Mouse (Mus musculus): ENCODE results near the gene 4930579F01Rik. TPM values are rescaled to one million over a fixed set of nuclear protein-coding genes. Genes with fewer than 3 reads are reported as not detected.

4930579F01Rik gene
- total RNA-seq, 2 experiments from 2014 or later: not detected

GRCm38 (mm10) chr3:138221116-138221515 is 27.5 kb upstream of the 4930579F01Rik start:
- ATAC-seq (replicated peaks; ENCODE audit: low FRiP score, low TSS enrichment, poor library complexity, severe bottlenecking): no peak

- ATAC-seq (replicated peaks; ENCODE audit: low FRiP score, low TSS enrichment, poor library complexity, severe bottlenecking): no peak
Observed at GRCm38 (mm10) chr3:138217631-138218264, 24.1 kb upstream of the 4930579F01Rik start, which contains the start of gene Adh7. Gene Adh7, plus strand, starts transcription at chr3:138217760.

GRCm38 (mm10) chr3:138216091-138216490 is 22.5 kb upstream of the 4930579F01Rik start:
- no peak for ATAC-seq (replicated peaks; ENCODE audit: low FRiP score, low TSS enrichment, poor library complexity, severe bottlenecking)

GRCm38 (mm10) chr3:138215395-138215989 is 21.9 kb upstream of the 4930579F01Rik start:
- no peak for ATAC-seq (replicated peaks; ENCODE audit: low FRiP score, low TSS enrichment, poor library complexity, severe bottlenecking)

GRCm38 (mm10) chr3:138212431-138212951 is 18.9 kb upstream of the 4930579F01Rik start:
- no peak for ATAC-seq (replicated peaks; ENCODE audit: low FRiP score, low TSS enrichment, poor library complexity, severe bottlenecking)

GRCm38 (mm10) chr3:138210432-138211075 is 16.9 kb upstream of the 4930579F01Rik start:
- ATAC-seq (replicated peaks; ENCODE audit: low FRiP score, low TSS enrichment, poor library complexity, severe bottlenecking): no peak

- no peak for ATAC-seq (replicated peaks; ENCODE audit: low FRiP score, low TSS enrichment, poor library complexity, severe bottlenecking)
Observed at GRCm38 (mm10) chr3:138208821-138209220, 15.2 kb upstream of the 4930579F01Rik start.

GRCm38 (mm10) chr3:138198722-138199068 is 5.1 kb upstream of the 4930579F01Rik start:
- no peak for ATAC-seq (replicated peaks; ENCODE audit: low FRiP score, low TSS enrichment, poor library complexity, severe bottlenecking)

- peak; percentile 98 for ATAC-seq (replicated peaks; ENCODE audit: low FRiP score, low TSS enrichment, poor library complexity, severe bottlenecking)
Observed at GRCm38 (mm10) chr3:138197973-138198721, 4.5 kb upstream of the 4930579F01Rik start.

- ATAC-seq (replicated peaks; ENCODE audit: low FRiP score, low TSS enrichment, poor library complexity, severe bottlenecking): no peak; the same call in 1 of the 2 replicates
Observed at GRCm38 (mm10) chr3:138197556-138197955, 3.9 kb upstream of the 4930579F01Rik start.

GRCm38 (mm10) chr3:138197093-138197492 is 3.5 kb upstream of the 4930579F01Rik start:
- ATAC-seq (replicated peaks; ENCODE audit: low FRiP score, low TSS enrichment, poor library complexity, severe bottlenecking): no peak

- ATAC-seq (replicated peaks; ENCODE audit: low FRiP score, low TSS enrichment, poor library complexity, severe bottlenecking): no peak
Observed at GRCm38 (mm10) chr3:138192260-138192659, 1.4 kb downstream of the 4930579F01Rik start.

- no peak for ATAC-seq (replicated peaks; ENCODE audit: low FRiP score, low TSS enrichment, poor library complexity, severe bottlenecking)
Observed at GRCm38 (mm10) chr3:138185995-138186930, 7.4 kb downstream of the 4930579F01Rik start.

- no peak for ATAC-seq (replicated peaks; ENCODE audit: low FRiP score, low TSS enrichment, poor library complexity, severe bottlenecking)
Observed at GRCm38 (mm10) chr3:138185290-138185689, 8.3 kb downstream of the 4930579F01Rik start.

GRCm38 (mm10) chr3:138183371-138183770 is 10.3 kb downstream of the 4930579F01Rik start:
- ATAC-seq (replicated peaks; ENCODE audit: low FRiP score, low TSS enrichment, poor library complexity, severe bottlenecking): no peak

GRCm38 (mm10) chr3:138182019-138182418 is 11.6 kb downstream of the 4930579F01Rik start:
- ATAC-seq (replicated peaks; ENCODE audit: low FRiP score, low TSS enrichment, poor library complexity, severe bottlenecking): no peak

- no peak for ATAC-seq (replicated peaks; ENCODE audit: low FRiP score, low TSS enrichment, poor library complexity, severe bottlenecking)
Observed at GRCm38 (mm10) chr3:138175551-138175950, 18.1 kb downstream of the 4930579F01Rik start.

- ATAC-seq (replicated peaks; ENCODE audit: low FRiP score, low TSS enrichment, poor library complexity, severe bottlenecking): no peak
Observed at GRCm38 (mm10) chr3:138173291-138173690, 20.3 kb downstream of the 4930579F01Rik start.

Measured in megakaryocyte-erythroid progenitor cell, adult 5-6 weeks (primary cell).